Mouse (Mus musculus): ENCODE data around the gene Pex11g. TPM values are rescaled to one million over a fixed set of nuclear protein-coding genes. Genes with fewer than 3 reads are reported as not detected.

Gene Pex11g
- polyA plus RNA-seq, 1 experiment from 2014 or later: 9.5 TPM

DNA sequence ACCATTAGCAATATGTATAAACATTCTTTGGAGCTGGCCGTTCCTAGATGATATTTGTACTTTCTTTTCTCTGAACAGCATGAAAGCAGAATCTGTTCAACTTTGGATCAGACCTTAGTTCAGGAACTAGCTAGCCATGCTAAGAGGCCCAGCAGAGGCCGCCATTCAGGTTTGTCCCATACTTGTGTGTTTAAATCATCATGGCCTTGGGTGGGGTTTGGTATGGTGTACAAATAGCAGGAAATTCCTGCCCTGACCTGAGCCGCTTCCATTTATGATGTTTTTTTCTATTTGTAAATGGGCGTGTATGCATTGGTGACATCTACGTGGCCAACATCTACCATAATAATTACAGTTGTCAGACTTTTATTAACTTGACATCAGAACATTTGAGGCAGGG is 42.3 kb downstream of the Pex11g start:
- H3K4me2 ChIP-seq (ENCODE audit: low read depth, low read length): no peak overlapping the region
- no peaks in the 10 kb centered on the region for H3K9me3 ChIP-seq (ENCODE audit: control insufficient read depth, low read length)
- H3K27me3 ChIP-seq (ENCODE audit: control insufficient read depth, insufficient read depth, low read depth, low read length): no peaks in the 10 kb centered on the region
- no peak overlapping the region for H3K9ac ChIP-seq (ENCODE audit: low read length)
- H3K4me3 ChIP-seq (ENCODE audit: low read length): no peak overlapping the region
- H3K4me1 ChIP-seq (replicated peaks; ENCODE audit: control insufficient read depth, insufficient read depth, low read length): no peaks in the 10 kb centered on the region
- WGBS: 79% methylated on average over 5 of the region's 5 CpGs
- no peak for ATAC-seq (ENCODE audit: low read depth)
- peaks cover 2% of the 10 kb centered on the region; the same call in 1 of the 2 replicates for H3K36me3 ChIP-seq (ENCODE audit: control insufficient read depth, insufficient read depth, low read length)
- H3K27ac ChIP-seq (ENCODE audit: low read length): no peak overlapping the region

DNA sequence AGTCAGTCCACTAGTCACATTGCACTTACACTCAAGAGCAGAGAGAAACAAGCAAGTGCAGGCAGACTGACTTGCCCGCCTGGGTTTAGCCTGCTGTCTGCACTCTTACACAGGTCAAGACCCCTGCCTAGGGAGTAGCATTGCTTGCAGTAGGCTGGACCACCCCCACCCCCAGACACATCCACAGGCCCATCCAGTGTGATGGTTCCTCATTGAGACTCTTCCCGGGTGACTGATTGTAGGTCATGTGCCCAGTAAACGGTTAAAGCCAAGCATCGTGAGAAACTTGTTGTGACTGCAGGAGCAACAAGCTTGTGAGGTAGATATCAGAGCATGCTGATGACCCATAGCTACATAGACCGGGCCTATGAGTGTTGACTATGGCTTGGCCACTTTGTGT is 46.0 kb downstream of the Pex11g start:
- no peak overlapping the region for H3K9ac ChIP-seq (ENCODE audit: low read length)
- H3K36me3 ChIP-seq (ENCODE audit: control insufficient read depth, insufficient read depth, low read length): no peaks in the 10 kb centered on the region
- H3K27me3 ChIP-seq (ENCODE audit: control insufficient read depth, insufficient read depth, low read depth, low read length): no peaks in the 10 kb centered on the region
- H3K4me2 ChIP-seq (ENCODE audit: low read depth, low read length): no peak overlapping the region
- ATAC-seq (ENCODE audit: low read depth): no peak
- H3K4me3 ChIP-seq (ENCODE audit: low read length): no peak overlapping the region
- H3K27ac ChIP-seq (ENCODE audit: low read length): no peak overlapping the region
- no peaks in the 10 kb centered on the region for H3K9me3 ChIP-seq (ENCODE audit: control insufficient read depth, low read length)
- WGBS: 89% methylated on average over 5 of the region's 5 CpGs
- peaks cover 5% of the 10 kb centered on the region; the same call in 1 of the 2 replicates for H3K4me1 ChIP-seq (replicated peaks; ENCODE audit: control insufficient read depth, insufficient read depth, low read length)

DNA sequence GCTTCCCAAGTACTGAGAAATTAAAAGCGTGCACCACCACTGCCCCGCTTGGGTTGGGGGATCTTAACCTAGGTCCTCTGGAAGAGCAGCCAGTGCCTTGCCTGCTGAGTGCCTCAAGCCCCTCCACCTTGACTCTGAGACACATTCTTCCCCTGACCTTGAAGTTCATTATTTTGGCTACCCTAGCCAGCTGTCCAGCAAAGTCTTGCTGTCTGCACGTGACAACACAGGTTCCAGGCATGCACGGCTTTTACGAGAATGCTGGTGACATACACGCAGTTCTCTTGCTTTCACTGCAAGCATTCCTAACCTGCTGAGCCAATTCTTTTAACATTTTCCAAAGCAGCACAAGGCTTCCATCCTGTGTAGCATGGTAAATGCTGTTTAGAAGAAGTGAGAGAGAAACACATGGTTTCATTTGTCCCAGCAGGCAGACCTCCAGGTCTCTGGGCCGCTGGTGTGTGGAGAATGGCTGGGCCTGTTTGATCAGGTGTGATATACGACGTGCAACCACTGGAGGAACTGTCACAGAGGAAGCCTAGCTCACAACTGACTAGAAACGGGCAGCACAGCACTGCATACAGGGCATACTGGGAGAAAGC is 47.3 kb downstream of the Pex11g start:
- no peak overlapping the region for H3K4me2 ChIP-seq (ENCODE audit: low read depth, low read length)
- H3K9ac ChIP-seq (ENCODE audit: low read length): no peak overlapping the region
- H3K27ac ChIP-seq (ENCODE audit: low read length): no peak overlapping the region
- H3K4me3 ChIP-seq (ENCODE audit: low read length): no peak overlapping the region
- H3K9me3 ChIP-seq (ENCODE audit: control insufficient read depth, low read length): no peaks in the 10 kb centered on the region
- ATAC-seq (ENCODE audit: low read depth): no peak
- no peaks in the 10 kb centered on the region for H3K36me3 ChIP-seq (ENCODE audit: control insufficient read depth, insufficient read depth, low read length)
- no peaks in the 10 kb centered on the region for H3K27me3 ChIP-seq (ENCODE audit: control insufficient read depth, insufficient read depth, low read depth, low read length)
- H3K4me1 ChIP-seq (replicated peaks; ENCODE audit: control insufficient read depth, insufficient read depth, low read length): peaks cover 5% of the 10 kb centered on the region; the same call in 1 of the 2 replicates
- 71% methylated on average over 10 of the region's 10 CpGs for WGBS

DNA sequence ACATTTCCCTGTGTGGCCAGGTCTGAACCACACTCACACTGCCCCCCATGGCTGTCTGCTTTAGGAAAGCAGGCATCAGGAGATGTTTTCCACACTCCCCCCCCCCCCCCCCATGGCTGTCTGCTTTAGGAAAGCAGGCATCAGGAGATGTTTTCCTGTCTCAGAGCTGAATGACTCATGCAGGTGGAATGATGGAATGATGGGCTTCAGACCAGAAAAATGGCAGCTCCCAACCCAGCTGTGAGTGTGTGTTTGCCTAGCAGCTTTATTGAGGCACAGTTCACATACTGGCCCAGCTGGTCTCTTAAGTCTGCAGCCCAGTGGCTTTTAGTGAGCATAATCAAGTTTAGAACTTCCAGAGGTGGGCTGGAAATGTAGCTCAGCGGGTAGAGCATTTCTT is 49.4 kb downstream of the Pex11g start:
- H3K27me3 ChIP-seq (ENCODE audit: control insufficient read depth, insufficient read depth, low read depth, low read length): no peaks in the 10 kb centered on the region
- ATAC-seq (ENCODE audit: low read depth): peak; percentile 43; the same call in 1 of the 2 replicates
- no peaks in the 10 kb centered on the region for H3K36me3 ChIP-seq (ENCODE audit: control insufficient read depth, insufficient read depth, low read length)
- 64% methylated on average over 1 of the region's 1 CpGs for WGBS
- H3K4me1 ChIP-seq (replicated peaks; ENCODE audit: control insufficient read depth, insufficient read depth, low read length): peaks cover 5% of the 10 kb centered on the region; the same call in 1 of the 2 replicates
- H3K4me3 ChIP-seq (ENCODE audit: low read length): no peak overlapping the region
- no peak overlapping the region for H3K9ac ChIP-seq (ENCODE audit: low read length)
- H3K27ac ChIP-seq (ENCODE audit: low read length): 0 out of 2 replicates have a peak overlapping the region, but pooled peaks have one; percentile 16
- H3K4me2 ChIP-seq (ENCODE audit: low read depth, low read length): no peak overlapping the region
- H3K9me3 ChIP-seq (ENCODE audit: control insufficient read depth, low read length): no peaks in the 10 kb centered on the region

DNA sequence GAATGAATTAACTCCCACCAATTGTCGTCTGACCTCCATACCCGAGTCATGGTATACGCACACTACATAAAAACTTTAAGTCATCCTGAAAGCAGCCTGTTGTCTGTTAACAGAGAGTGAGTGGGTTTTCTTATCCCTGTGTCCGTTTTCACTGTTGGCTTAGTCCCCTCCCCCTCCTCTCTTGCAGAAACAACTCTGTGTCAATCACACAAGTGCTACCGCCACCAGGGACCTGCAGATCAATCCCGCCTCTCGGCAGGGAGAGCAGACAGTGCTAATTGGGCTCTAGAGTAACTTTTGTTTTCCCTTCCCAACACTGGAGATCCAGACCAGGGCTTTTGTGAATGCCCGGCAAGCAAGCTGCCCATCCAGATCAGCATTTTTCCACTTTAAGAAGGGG is 50.0 kb downstream of the Pex11g start:
- Histone ChIP-seq H3K27ac (ENCODE audit: low read length) (no peak overlapping the region), H3K4me3 (ENCODE audit: low read length) (no peak overlapping the region), H3K9me3 (ENCODE audit: control insufficient read depth, low read length) (no peaks in the 10 kb centered on the region), H3K27me3 (ENCODE audit: control insufficient read depth, insufficient read depth, low read depth, low read length) (no peaks in the 10 kb centered on the region), H3K36me3 (ENCODE audit: control insufficient read depth, insufficient read depth, low read length) (no peaks in the 10 kb centered on the region), H3K9ac (ENCODE audit: low read length) (no peak overlapping the region), H3K4me2 (ENCODE audit: low read depth, low read length) (no peak overlapping the region), H3K4me1 (replicated peaks; ENCODE audit: control insufficient read depth, insufficient read depth, low read length) (peaks cover 5% of the 10 kb centered on the region; the same call in 1 of the 2 replicates)
- 23% methylated on average over 8 of the region's 8 CpGs for WGBS
- no peak for ATAC-seq (ENCODE audit: low read depth)

DNA sequence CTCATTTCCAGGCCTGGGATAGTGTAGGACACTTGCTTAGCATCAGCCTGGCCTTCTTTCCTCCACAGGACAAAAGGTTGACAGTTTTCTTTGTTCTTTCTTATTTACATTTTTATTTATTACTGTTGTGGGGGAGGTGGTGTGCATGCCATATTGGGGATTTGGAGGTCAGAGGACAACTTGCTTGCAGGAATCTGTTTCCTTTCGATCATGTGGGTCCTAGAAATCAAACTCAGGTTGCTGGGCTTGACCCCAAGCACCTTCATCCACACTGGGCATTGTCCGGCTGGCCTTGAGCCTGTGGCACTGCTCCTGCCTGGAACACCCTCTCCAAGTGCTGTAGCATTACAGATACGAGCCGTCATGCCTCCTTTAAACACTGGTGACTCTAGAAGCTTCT is 50.6 kb downstream of the Pex11g start:
- Histone ChIP-seq H3K36me3 (ENCODE audit: control insufficient read depth, insufficient read depth, low read length) (no peaks in the 10 kb centered on the region), H3K9me3 (ENCODE audit: control insufficient read depth, low read length) (no peaks in the 10 kb centered on the region), H3K27me3 (ENCODE audit: control insufficient read depth, insufficient read depth, low read depth, low read length) (no peaks in the 10 kb centered on the region), H3K4me2 (ENCODE audit: low read depth, low read length) (no peak overlapping the region), H3K4me1 (replicated peaks; ENCODE audit: control insufficient read depth, insufficient read depth, low read length) (peaks cover 5% of the 10 kb centered on the region; the same call in 1 of the 2 replicates), H3K9ac (ENCODE audit: low read length) (no peak overlapping the region), H3K4me3 (ENCODE audit: low read length) (no peak overlapping the region), H3K27ac (ENCODE audit: low read length) (no peak overlapping the region)
- WGBS: 49% methylated on average over 4 of the region's 4 CpGs
- ATAC-seq (ENCODE audit: low read depth): no peak

DNA sequence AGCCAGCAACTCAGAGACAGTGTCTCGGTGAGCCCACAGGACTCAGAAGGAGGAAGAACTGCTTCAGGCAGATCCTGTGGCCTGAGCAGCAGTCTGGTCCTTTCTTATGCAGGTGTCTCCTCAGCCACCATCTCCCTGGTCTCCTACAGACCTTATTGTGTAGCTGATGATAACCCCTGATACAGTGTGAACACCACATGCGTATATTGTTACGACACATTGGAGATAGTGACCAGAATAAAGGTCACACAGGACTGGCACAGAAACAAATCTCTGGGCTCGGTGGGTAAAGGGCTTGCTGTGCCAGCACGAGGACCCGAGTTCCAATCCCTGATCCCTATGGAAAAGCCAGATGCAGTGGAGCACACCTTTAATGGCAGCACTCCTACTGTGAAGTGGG is 51.8 kb downstream of the Pex11g start:
- 87% methylated on average over 6 of the region's 6 CpGs for WGBS
- Histone ChIP-seq H3K36me3 (ENCODE audit: control insufficient read depth, insufficient read depth, low read length) (no peaks in the 10 kb centered on the region), H3K9ac (ENCODE audit: low read length) (no peak overlapping the region), H3K27ac (ENCODE audit: low read length) (no peak overlapping the region), H3K27me3 (ENCODE audit: control insufficient read depth, insufficient read depth, low read depth, low read length) (no peaks in the 10 kb centered on the region), H3K9me3 (ENCODE audit: control insufficient read depth, low read length) (no peaks in the 10 kb centered on the region), H3K4me3 (ENCODE audit: low read length) (no peak overlapping the region), H3K4me1 (replicated peaks; ENCODE audit: control insufficient read depth, insufficient read depth, low read length) (peaks cover 5% of the 10 kb centered on the region; the same call in 1 of the 2 replicates), H3K4me2 (ENCODE audit: low read depth, low read length) (no peak overlapping the region)
- ATAC-seq (ENCODE audit: low read depth): no peak

DNA sequence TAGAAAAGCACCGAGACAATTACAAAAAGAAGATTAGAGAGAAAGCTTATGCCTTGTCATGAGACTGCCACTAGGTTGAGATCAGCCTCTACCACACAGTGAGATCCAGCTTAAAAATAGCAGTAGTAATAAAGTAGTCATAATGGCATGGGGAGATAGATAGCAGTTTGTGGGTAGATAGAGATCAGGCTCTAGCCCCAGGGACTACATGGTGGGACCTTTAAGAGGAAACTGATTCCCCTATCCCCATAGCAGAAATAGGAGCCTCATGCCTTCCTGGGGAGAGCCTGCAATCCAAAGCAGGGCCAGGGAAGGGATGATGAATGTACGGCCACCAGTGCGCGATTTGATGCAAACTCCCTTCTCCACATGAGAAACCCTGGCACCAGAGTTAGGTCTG is 52.2 kb downstream of the Pex11g start:
- Histone ChIP-seq H3K27me3 (ENCODE audit: control insufficient read depth, insufficient read depth, low read depth, low read length) (no peaks in the 10 kb centered on the region), H3K36me3 (ENCODE audit: control insufficient read depth, insufficient read depth, low read length) (no peaks in the 10 kb centered on the region), H3K4me3 (ENCODE audit: low read length) (no peak overlapping the region), H3K27ac (ENCODE audit: low read length) (no peak overlapping the region), H3K4me1 (replicated peaks; ENCODE audit: control insufficient read depth, insufficient read depth, low read length) (peaks cover 5% of the 10 kb centered on the region; the same call in 1 of the 2 replicates), H3K4me2 (ENCODE audit: low read depth, low read length) (no peak overlapping the region), H3K9ac (ENCODE audit: low read length) (no peak overlapping the region), H3K9me3 (ENCODE audit: control insufficient read depth, low read length) (no peaks in the 10 kb centered on the region)
- no peak for ATAC-seq (ENCODE audit: low read depth)
- WGBS: 75% methylated on average over 4 of the region's 4 CpGs

DNA sequence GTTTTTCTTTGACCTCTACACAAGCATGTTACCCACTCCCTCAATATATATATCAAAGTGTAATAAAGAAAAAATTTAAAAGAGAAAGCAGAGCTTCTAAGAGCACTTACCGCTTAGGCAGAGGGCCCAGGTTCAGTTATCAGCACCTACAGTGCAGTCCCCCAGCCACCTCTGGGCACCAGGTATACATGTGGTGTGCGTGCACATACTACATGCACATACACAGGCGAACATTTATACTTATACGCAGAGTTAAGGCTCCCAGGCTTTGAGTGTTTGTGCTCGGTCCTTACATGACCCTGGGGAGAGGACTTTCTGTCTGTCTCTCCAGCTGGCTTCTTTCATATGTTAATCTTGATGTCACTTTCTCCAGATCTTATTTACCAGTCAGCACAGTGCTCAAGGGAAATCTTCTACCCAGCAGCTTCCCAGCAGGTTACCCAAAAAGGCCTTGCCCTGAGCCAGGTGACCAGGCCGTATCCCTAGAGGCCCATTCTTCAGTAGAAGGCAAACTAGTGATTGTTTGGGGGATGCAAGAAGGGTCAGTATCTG is 52.8 kb downstream of the Pex11g start:
- H3K4me1 ChIP-seq (replicated peaks; ENCODE audit: control insufficient read depth, insufficient read depth, low read length): peaks cover 5% of the 10 kb centered on the region; the same call in 1 of the 2 replicates
- no peak overlapping the region for H3K9ac ChIP-seq (ENCODE audit: low read length)
- WGBS: 67% methylated on average over 6 of the region's 6 CpGs
- no peaks in the 10 kb centered on the region for H3K9me3 ChIP-seq (ENCODE audit: control insufficient read depth, low read length)
- H3K4me3 ChIP-seq (ENCODE audit: low read length): no peak overlapping the region
- H3K4me2 ChIP-seq (ENCODE audit: low read depth, low read length): no peak overlapping the region
- H3K36me3 ChIP-seq (ENCODE audit: control insufficient read depth, insufficient read depth, low read length): no peaks in the 10 kb centered on the region
- H3K27ac ChIP-seq (ENCODE audit: low read length): no peak overlapping the region
- ATAC-seq (ENCODE audit: low read depth): no peak
- no peaks in the 10 kb centered on the region for H3K27me3 ChIP-seq (ENCODE audit: control insufficient read depth, insufficient read depth, low read depth, low read length)
